Mouse (Mus musculus) left cerebral cortex, postnatal 25 days (tissue): ENCODE results near the gene Pdcd5. TPM values are rescaled to one million over a fixed set of nuclear protein-coding genes. Genes with fewer than 3 reads are reported as not detected.

Experiments used
- total RNA-seq, 2 experiments: library from RNA; stranded (reverse); gene quantifications; 2 replicates each; pipeline ENCODE4 v1.2.3; 2021

The Pdcd5 gene
- total RNA-seq, 2 experiments from 2014 or later: 67.3 to 72.0 TPM

Other genes with a start within 250 kb of the Pdcd5 start
- gene Slc7a9, start 198.7 kb downstream of the Pdcd5 start, total RNA-seq: not detected
- gene Tdrd12, start 109.8 kb downstream of the Pdcd5 start, total RNA-seq: under 1 TPM; 0.23 to 0.53 TPM
- gene Nudt19, start 91.2 kb downstream of the Pdcd5 start, total RNA-seq: 10 to 100 TPM; 69.2 to 73.8 TPM
- gene Rgs9bp, start 61.9 kb downstream of the Pdcd5 start, total RNA-seq: under 1 TPM; 0.48 TPM
- gene Ankrd27, start 61.3 kb downstream of the Pdcd5 start, total RNA-seq: 10 to 100 TPM; 40.3 to 42.6 TPM
- 10 to 100 TPM; 64.0 to 68.2 TPM for gene Dpy19l3, start 106.9 kb upstream of the Pdcd5 start, total RNA-seq
- gene Zfp507, start 155.5 kb upstream of the Pdcd5 start, total RNA-seq: 10 to 100 TPM; 28.9 to 31.8 TPM